Mouse (Mus musculus) forebrain, embryonic 10.5 days (tissue): ENCODE data around the gene Glis2. TPM values are rescaled to one million over a fixed set of nuclear protein-coding genes. Genes with fewer than 3 reads are reported as not detected.
A peak's percentile ranks its signal among the peaks of the same experiment; 100 is the strongest.

ENCODE experiments used
- DNase-seq: peaks from one replicate; pipeline ENCODE4 v3.0.0-alpha.2; 2017; ENCODE audit warnings: low spot score; ENCODE audit errors: extremely low spot score
- H3K27ac ChIP-seq: fragments of 300-500 bp; sonication (generic); 2 replicates; pipeline ENCODE4 v1.5.1; 2016; ENCODE audit warnings: mild to moderate bottlenecking
- H3K27me3 ChIP-seq: fragments of 300-500 bp; sonication (generic); 2 replicates; pipeline ENCODE4 v1.6.1; 2016; ENCODE audit warnings: mild to moderate bottlenecking; ENCODE audit not compliant: poor library complexity, severe bottlenecking
- H3K36me3 ChIP-seq: fragments of 300-500 bp; sonication (generic); replicated peaks from 2 replicates; pipeline ENCODE4 v1.6.1; 2016; ENCODE audit warnings: mild to moderate bottlenecking, moderate library complexity
- H3K4me1 ChIP-seq: fragments of 300-500 bp; sonication (generic); 2 replicates; pipeline ENCODE4 v1.6.1; 2016
- H3K4me3 ChIP-seq: fragments of 300-500 bp; sonication (generic); 2 replicates; pipeline ENCODE4 v1.5.1; 2016; ENCODE audit warnings: mild to moderate bottlenecking, moderate library complexity
- H3K9me3 ChIP-seq: fragments of 300-500 bp; sonication (generic); 2 replicates; pipeline ENCODE4 v1.6.1; 2016; ENCODE audit warnings: mild to moderate bottlenecking, moderate library complexity
- WGBS: fragments of 180-500 bp; shearing (Covaris S2); methylation state at CpG from one replicate; pipeline ENCODE4 v1.1.7; 2016; 5-methylcytosine and 5-hydroxymethylcytosine counted together
- polyA plus RNA-seq: library from polyadenylated mRNA; unstranded; fragments of >200 nt; fragmentation: Nextera tagmentation; extraction: Ambion mirVana; gene quantifications from 2 replicates; pipeline ENCODE4 v1.2.1, GENCODE M21; 2016

The Glis2 gene
- polyA plus RNA-seq, 1 experiment from 2014 or later: 23.2 TPM

DNA sequence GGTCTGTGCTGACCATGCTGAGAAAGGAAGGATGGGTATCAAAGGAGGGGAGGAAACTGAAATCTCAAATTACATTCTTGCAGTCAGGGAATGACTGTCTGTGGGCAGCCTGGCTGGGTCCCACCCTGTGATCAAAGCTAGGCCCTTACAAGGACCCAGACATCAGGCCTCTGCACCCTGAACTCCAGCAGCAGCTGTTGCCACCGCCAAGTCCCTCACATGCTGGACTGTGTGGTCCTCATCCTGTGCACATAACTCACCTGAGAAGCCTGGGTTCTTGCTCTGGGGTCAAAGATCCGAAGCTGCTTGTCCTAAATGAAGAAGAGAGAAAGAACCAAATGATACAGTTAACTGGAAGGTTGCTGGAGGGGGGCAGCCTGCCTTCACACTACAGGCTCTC lies 67.1 kb downstream of the Glis2 start:
- Histone ChIP-seq H3K4me3 (no peak overlapping the region), H3K27me3 (no peaks in the 10 kb centered on the region), H3K9me3 (no peaks in the 10 kb centered on the region), H3K4me1 (peaks cover 27% of the 10 kb centered on the region), H3K27ac (no peak overlapping the region; the same call in 1 of the 2 replicates), H3K36me3 (peaks cover 41% of the 10 kb centered on the region)
- WGBS: 74% methylated on average over 2 of the region's 2 CpGs
- no peak for DNase-seq

DNA sequence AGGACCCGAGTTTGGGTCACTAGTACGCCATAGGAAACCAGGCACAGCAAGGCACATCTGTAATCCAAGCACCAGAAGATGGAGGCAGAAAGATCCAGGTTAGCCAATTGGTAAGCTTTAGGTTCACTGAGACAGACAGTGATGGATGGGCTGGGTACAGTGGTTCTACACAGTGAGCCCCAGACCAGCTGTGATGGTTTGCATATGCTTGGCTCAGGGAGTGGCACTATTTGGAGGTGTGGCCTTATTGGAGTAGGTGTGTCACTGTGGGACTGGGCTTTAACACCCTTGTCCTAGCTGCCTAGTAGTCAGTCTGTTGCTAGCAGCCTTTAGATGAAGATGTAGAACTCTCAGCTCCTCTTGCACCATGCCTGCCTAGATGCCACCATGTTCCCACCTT lies 69.3 kb downstream of the Glis2 start:
- Histone ChIP-seq H3K4me3 (no peak overlapping the region), H3K9me3 (no peaks in the 10 kb centered on the region), H3K36me3 (peaks cover 57% of the 10 kb centered on the region), H3K27ac (no peak overlapping the region), H3K27me3 (no peaks in the 10 kb centered on the region), H3K4me1 (peaks cover 8% of the 10 kb centered on the region)
- 85% methylated on average over 2 of the region's 2 CpGs for WGBS
- DNase-seq: no peak

DNA sequence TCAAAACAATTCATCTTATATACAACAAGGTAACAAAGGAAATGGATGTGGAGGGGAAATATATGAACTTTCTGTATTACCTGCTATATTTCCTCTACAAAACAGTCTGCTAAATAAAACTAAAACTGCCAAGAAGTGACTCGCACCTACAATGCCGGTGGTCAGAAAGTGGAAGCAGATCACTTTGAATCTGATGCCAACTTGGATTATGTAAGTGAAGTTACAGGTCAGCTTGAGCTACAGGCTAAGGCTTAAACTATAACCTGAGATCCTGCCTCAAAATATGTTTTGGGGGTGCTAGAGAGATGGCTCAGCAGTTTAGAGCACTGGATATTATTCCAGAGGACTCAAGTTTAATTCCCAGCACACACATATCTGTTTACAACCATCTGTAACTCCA lies 71.2 kb downstream of the Glis2 start:
- no peaks in the 10 kb centered on the region for H3K27me3 ChIP-seq
- H3K4me1 ChIP-seq: no peaks in the 10 kb centered on the region
- DNase-seq: no peak
- no peak overlapping the region for H3K4me3 ChIP-seq
- 94% methylated on average over 2 of the region's 2 CpGs for WGBS
- peaks cover 66% of the 10 kb centered on the region for H3K36me3 ChIP-seq
- no peak overlapping the region for H3K27ac ChIP-seq
- H3K9me3 ChIP-seq: no peaks in the 10 kb centered on the region

DNA sequence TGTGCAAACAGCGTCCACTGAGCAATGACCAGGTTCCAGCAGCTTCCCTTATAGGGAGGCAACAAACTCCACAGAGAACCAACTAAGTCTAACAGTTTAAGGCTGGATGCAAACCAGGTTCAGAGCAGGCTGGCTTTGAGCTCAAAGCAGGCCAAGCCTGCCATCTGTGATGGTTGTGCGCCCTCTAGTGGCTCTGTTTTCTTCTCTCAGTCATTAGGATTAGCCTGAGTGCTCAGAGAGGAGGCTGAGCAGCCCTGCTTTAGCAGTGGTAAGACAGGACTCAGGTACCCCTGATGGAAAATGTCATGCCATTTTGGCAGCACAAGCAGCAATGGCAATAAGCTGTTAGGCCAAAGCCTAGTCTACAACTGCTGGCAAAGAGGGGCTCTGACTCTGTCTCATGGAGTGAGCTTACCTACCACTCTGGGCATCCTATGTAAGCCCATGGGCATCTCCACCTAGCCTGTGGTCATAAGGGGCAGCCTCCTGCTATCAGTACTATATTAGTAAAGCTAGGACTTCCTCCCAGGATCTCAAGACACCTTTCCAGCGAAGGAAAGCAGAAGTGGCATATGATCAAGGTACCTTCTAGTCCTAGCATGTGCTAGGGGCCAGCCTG lies 72.8 kb downstream of the Glis2 start:
- H3K27ac ChIP-seq: peak overlapping the region; percentile 54; the same call in 1 of the 2 replicates
- no peaks in the 10 kb centered on the region for H3K4me1 ChIP-seq
- H3K4me3 ChIP-seq: no peak overlapping the region
- H3K9me3 ChIP-seq: no peaks in the 10 kb centered on the region
- WGBS: 28% methylated on average over 3 of the region's 3 CpGs
- peaks cover 55% of the 10 kb centered on the region for H3K36me3 ChIP-seq
- no peaks in the 10 kb centered on the region for H3K27me3 ChIP-seq
- peak; percentile 83 for DNase-seq

DNA sequence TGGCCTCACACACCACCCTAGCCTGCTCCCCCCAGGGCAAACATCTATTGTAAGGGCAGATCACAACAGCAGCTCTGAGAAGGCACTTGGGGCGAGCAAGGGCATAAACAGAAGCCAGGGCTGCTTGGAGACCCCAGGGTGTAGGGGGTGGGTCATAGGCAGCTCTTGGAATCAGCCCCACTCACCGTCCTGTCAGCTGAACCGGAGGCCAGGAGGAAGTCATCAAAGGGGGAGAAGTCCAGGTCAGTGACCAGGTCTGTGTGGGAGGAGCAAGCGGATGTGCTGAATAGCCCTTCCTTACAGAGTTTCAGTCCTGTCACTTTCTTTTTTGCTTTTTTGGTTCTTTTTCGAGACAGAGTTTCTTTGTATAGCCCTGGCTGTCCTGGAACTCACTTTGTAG lies 75.8 kb downstream of the Glis2 start:
- DNase-seq: no peak
- Histone ChIP-seq H3K36me3 (peaks cover 64% of the 10 kb centered on the region), H3K27ac (no peak overlapping the region), H3K4me3 (no peak overlapping the region), H3K9me3 (no peaks in the 10 kb centered on the region), H3K4me1 (no peaks in the 10 kb centered on the region), H3K27me3 (no peaks in the 10 kb centered on the region)
- WGBS: 85% methylated on average over 5 of the region's 5 CpGs

DNA sequence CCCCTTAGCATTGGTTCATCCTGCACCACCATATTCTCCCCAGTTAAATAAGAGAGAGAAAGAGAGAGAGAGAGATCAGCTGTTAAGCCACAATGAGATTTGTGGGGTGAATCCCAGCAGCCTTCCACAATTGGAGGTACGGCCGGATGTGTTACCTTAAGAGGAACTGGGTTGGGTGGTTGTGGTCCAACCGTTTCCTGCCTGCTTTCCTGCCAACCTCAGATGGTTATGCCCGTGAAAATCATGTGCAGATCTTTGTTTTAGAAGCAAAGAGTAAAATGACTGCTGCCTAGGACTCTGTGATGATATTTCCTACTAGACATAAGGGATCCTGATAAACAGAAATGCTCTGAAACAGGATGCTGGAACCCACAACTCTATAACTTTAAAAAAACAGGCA lies 79.6 kb downstream of the Glis2 start:
- Histone ChIP-seq H3K27me3 (no peaks in the 10 kb centered on the region), H3K9me3 (no peaks in the 10 kb centered on the region), H3K36me3 (peaks cover 46% of the 10 kb centered on the region), H3K4me3 (no peak overlapping the region), H3K4me1 (peaks cover 9% of the 10 kb centered on the region), H3K27ac (no peak overlapping the region)
- WGBS: 88% methylated on average over 4 of the region's 4 CpGs
- DNase-seq: no peak

Other genes with a start within 250 kb of the Glis2 start
- gene Adcy9, start 174.2 kb upstream of the Glis2 start, polyA plus RNA-seq: 0.30 and 0.35 TPM in 2 replicates
- 23.8 and 29.4 TPM in 2 replicates for gene Srl, start 52.9 kb upstream of the Glis2 start, polyA plus RNA-seq
- gene Tfap4, start 34.9 kb upstream of the Glis2 start, polyA plus RNA-seq: 32.0 and 37.5 TPM in 2 replicates
- gene Pam16, start 30.3 kb downstream of the Glis2 start, polyA plus RNA-seq: 93.5 and 94.7 TPM in 2 replicates
- gene Vasn, start 45.2 kb downstream of the Glis2 start, polyA plus RNA-seq: 9.2 and 9.3 TPM in 2 replicates
- gene Dnaja3, start 45.3 kb downstream of the Glis2 start, polyA plus RNA-seq: 63.7 and 66.3 TPM in 2 replicates
- gene Coro7, start 85.1 kb downstream of the Glis2 start, polyA plus RNA-seq: 17.6 and 19.1 TPM in 2 replicates
- 243 and 248 TPM in 2 replicates for gene Nmral1, start 124.6 kb downstream of the Glis2 start, polyA plus RNA-seq
- 80.6 and 81.5 TPM in 2 replicates for gene Hmox2, start 131.6 kb downstream of the Glis2 start, polyA plus RNA-seq
- gene Cdip1, start 195.6 kb downstream of the Glis2 start, polyA plus RNA-seq: 110 and 112 TPM in 2 replicates
- gene 4930562C15Rik, start 240.7 kb downstream of the Glis2 start, polyA plus RNA-seq: 0.22 and 0.25 TPM in 2 replicates